Mouse (Mus musculus): ENCODE results near the gene Wdr89.
A peak's percentile ranks its signal among the peaks of the same experiment; 100 is the strongest.

Wdr89 gene

GRCm38 (mm10) chr12:75668221-75668620, 1.1 kb downstream of the Wdr89 start:
- no peak for DNase-seq (ENCODE audit: low read depth)

DNA sequence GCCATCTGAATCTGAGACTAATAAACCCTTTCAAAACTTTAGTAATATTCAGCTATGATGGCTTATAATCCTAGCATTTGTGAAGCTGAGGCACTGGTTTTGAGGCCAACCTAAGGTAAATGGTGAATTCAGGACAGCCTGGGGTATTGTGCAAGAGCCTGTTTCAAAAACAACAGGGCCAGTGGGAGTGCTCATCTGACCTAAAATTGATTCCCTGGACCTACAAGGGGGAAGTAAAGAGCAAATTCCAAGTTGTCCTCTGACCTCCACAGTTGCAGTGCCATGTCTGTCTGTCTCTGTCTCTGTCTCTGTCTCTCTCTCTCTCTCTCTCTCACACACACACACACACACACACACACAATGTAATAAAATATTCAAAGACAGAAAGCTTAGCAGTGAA, 2.4 kb downstream of the Wdr89 start:
- no peak for DNase-seq (ENCODE audit: low read depth)

DNA sequence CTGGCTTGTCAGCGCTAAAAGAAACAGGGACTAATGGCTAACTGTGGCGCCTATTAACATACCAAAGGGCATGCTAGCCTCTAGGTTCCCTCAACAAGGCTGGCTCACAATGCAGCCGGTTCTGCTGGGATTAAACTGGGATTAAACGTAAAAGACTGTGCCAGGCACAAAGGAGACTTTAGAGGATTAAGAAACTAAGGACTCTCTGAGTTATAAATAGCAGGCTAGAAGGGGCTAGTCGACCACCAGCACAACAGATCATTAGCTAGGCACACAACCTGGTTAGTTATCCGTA, 4.9 kb downstream of the Wdr89 start:
- DNase-seq (ENCODE audit: low read depth) = no peak

DNA sequence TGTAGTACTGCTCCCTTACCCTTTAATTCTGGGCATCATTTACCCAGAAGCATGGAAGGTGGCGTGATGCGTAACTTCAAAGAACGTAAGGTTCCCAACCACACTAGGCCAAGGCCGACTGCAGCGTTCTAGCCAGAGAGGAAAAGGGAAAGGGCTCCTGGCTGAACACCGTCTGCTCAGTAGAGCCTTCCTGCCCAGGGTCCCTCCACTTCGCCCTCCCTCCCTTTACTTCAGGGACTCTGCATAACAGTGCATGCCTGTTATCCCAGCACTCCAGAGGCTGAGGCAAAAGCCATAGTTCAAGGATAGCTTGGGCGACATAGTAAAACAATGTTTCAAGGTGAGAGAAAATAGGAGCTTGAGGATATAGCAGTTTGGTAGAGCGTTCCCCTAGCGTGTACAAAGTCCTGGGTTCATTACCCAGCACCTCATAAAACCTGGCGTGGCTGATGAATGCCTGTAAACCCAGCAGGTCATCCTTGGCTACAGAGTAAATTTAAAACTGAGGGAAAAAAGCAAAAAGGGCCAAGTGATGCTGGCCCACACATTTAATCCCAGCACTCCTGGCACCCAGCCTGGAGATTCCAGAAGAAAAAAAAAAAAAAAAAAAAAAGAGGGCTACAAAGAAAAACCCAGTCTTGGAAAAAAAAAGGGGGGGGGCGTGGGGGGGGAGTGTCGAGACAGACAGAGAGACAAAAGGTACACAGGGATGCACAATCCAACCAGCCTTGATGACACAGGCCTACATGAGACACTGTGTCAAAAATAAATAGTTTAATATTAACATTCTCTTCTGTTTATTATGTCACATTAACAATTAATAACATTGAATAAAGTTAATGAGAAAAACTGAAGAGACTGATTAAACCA, 5.5 kb downstream of the Wdr89 start:
- DNase-seq (ENCODE audit: low read depth) = no peak

DNA sequence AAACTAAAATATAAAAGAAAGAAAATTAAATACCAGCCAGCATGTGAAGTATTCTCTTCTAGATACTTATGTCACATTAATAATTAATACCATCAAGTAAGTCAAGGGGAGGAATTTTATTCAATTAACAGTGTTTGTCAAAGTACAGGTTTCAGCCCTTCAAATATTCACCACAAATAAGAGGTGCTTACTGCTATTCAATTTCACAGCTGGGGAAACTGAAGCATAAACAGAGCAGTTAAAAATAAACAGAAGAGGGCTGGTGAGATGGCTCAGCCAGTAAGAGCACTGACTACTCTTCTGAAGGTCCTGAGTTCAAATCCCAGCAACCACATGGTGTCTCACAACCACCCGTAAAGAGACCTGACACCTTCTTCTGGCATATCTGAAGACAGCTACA, 7.0 kb downstream of the Wdr89 start:
- DNase-seq (ENCODE audit: low read depth) = no peak

GRCm38 (mm10) chr12:75658403-75658802, 10.9 kb downstream of the Wdr89 start:
- DNase-seq (ENCODE audit: low read depth) = no peak

DNA sequence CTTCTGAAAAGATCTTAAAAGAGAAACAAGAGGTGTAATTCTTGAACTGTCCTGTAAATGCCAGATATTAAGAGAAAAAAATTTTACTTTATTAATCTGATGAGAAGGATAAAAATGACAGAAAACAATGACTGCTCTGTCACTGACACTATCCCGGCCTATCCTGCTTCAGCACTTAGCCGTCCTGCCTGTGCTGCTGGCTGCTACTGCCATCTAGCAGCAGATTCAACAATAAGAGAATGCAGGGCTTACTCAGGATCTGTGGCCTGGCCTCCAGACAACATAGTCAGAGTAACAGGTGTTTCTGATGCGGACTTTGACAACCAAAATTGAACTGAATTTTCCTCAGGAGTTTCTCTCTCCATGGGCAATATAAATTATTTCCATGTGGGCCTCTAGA, 12.8 kb downstream of the Wdr89 start:
- no peak for DNase-seq (ENCODE audit: low read depth)

GRCm38 (mm10) chr12:75654247-75654801, 15.0 kb downstream of the Wdr89 start:
- DNase-seq (ENCODE audit: low read depth) = no peak

DNA sequence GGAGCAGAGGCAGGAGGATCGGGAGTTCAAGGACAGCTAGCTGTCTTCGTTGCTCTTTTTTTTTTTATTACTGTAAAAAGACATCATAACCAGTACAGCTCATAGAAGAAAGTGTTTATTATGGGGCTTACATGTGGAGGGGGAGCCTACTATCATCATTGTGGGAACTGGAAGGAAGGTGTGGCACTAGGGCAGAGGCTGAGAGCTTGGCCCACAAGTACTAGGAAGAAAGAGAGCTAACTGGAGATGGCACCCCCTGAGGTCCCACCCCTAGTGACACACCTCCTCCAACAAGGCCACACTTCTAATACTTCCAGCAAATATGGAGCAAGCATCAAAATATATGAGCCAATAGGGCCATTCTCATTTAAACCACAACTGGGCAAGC, 19.6 kb downstream of the Wdr89 start:
- no peak for DNase-seq (ENCODE audit: low read depth)

DNA sequence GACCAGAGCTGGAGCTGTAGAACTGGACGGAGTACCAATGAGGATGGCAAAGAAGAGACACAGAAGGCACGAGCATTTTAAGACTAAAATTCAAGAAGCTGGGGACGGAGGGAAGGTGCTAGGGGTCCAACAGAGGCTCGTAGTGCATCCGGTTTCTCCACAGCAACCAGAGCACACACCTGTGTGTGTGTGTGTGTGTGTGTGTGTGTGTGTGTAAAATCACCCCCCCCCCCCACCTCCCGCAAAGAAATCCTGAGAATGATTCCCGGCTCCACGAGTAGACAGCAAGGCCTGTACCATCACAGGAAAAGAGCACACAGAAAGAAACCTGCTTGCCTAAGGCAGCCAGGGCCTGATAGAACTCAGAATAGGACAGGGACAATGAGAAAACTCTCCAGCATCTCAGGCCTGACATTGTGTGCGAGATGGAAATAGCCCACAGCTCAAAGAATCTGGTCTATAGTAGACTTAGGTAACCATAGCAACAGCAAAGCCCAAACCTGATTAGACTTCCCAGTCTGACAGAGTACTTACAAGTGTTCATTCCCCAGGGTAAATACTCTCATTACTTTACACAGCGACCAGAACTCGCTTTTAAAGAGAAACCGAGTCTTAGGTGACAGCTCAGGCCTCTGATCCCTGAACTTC, 20.2 kb downstream of the Wdr89 start:
- DNase-seq (ENCODE audit: low read depth) = no peak

GRCm38 (mm10) chr12:75648281-75648680, 21.1 kb downstream of the Wdr89 start:
- no peak for DNase-seq (ENCODE audit: low read depth)

DNA sequence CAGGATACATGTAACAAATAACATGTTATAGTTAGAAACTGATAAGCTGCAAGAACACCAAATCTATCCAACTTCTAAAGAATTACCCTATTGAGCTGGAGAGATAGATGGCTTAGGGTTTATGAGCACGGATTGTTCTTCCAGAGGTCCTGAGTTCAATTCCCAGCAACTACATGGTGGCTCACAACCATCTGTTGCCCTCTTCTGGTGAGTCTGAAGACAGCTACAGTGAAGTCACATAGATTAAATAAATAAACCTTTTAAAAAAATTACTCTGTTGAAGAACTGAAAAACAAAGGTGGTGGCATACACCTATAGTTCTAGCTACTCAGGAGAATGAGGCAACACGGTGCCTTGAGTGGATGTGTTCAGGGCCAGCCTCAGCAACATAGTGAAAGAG, 21.7 kb downstream of the Wdr89 start:
- DNase-seq (ENCODE audit: low read depth) = no peak

DNA sequence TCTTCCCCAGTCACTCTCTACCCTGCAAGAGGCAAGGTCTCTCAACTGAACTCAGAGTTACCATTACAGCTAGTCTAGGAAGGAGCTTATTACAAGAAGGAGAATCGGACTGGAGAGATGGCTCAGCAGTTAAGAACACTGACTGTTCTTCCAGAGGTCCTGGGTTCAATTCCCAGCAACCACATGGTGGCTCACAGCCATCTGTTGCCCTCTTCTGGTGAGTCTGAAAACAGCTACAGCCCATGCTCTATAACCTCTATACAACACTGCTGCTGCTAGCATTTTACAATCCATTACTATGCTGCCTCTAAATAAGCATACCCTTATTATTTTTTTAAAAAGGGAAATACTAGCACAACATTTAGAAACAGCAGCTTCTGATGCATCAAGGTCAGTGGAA, 23.6 kb downstream of the Wdr89 start:
- DNase-seq (ENCODE audit: low read depth) = no peak

DNA sequence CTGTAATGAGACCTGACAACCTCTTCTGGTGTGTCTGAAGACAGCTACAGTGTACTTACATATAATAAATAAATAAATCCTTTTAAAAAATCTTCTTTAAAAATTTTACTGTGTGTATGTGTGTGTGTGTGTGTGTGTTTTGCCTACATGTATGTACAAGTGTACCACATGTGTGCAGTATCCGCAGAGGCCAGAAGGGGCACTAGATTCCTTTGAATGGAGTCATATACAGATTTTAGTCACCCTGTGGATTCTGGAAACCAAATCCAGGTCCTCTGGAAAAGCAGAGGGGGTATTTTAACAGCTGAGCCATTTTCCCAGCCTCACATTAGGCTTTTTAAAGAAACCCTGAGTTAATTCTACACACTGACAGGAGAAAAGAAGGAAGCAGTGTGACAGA, 27.6 kb downstream of the Wdr89 start:
- peak; percentile 29 for DNase-seq (ENCODE audit: low read depth)

- no peak for DNase-seq (ENCODE audit: low read depth)
These were observed 31.0 kb downstream of the Wdr89 start for GRCm38 (mm10) chr12:75638345-75638744.

- no peak for DNase-seq (ENCODE audit: low read depth)
These were observed 32.2 kb downstream of the Wdr89 start for GRCm38 (mm10) chr12:75637103-75637502.

DNA sequence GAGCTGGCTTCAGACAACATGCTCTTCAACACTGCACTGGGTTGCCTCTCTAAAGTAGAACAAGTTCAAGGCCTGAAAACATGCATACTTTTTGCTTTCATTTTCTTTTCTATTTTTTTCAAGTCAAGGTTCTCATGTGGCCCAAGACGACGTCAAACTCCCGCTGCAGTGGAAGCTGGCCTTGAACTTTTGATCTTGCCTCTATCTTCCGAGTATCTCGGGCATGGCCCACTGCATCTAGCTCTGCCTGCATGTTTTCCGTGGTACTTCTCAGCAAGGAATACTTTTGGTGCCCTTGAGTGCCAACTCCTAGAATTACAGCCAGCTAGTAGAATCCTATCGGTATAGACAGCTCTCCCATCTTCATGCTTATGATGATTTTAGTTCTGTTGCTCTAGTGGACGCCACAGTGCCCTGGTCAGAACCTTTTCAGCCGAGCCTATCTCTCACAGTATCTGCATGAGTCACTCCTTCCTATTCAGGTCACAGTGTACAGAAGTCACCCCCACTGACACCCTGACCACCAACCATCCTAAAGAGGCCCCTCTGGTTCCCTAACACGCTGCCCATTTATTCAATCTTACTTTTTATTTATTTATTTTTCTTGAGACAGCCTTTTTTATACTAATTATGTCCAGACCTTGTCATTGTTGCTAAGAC, 33.4 kb downstream of the Wdr89 start:
- DNase-seq (ENCODE audit: low read depth) = no peak

DNA sequence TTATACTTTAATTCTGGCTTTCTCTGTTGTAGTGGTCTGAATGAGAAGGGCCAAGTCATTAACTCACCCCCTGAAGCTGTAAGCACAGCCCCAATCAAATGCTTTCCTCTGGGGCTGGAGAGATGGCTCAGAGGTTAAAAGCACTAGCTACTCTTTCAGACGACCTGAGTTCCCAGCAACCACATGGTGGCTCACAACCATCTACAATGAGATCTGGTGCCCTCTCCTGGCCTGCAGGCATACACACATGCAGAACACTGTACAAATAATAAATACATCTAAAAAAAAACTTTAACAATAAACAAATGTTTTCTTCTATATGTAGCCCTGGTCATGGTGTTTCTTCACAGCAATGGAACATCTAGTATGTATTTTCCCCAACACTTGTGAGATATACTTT, 39.7 kb downstream of the Wdr89 start:
- no peak for DNase-seq (ENCODE audit: low read depth)

GRCm38 (mm10) chr12:75623292-75623691, 46.0 kb downstream of the Wdr89 start:
- no peak for DNase-seq (ENCODE audit: low read depth)

GRCm38 (mm10) chr12:75622835-75623234, 46.5 kb downstream of the Wdr89 start:
- no peak for DNase-seq (ENCODE audit: low read depth)

- no peak for DNase-seq (ENCODE audit: low read depth)
These were observed 52.5 kb downstream of the Wdr89 start for GRCm38 (mm10) chr12:75616841-75617240.

DNA sequence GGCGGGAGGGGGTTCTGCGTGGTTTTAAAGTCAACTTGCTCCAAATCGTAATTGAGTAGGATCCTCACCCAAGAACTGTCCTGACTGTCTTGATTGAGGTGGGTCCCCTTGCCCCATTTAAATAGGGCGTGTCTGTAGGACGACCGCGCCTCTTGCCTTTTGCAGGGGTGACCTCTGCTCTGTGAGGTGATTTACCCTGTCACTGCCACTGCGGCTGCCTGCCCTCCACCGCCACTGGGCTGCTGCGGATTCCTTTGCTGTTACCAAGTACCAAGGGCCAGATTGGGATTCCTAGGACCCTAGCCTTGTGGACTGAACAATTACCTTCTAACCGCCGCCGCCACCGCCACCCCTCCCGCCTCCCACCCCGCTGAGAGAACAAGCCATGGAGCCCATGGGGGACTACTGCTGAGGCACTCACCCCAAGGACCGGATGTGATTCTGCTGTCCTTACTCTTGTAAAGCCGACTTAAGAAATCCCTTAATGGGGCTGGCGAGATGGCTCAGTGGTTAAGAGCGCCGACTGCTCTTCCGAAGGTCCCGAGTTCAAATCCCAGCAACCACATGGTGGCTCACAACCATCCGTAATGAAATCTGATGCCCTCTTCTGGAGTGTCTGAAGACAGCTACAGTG, 53.1 kb downstream of the Wdr89 start:
- DNase-seq (ENCODE audit: low read depth) = no peak

DNA sequence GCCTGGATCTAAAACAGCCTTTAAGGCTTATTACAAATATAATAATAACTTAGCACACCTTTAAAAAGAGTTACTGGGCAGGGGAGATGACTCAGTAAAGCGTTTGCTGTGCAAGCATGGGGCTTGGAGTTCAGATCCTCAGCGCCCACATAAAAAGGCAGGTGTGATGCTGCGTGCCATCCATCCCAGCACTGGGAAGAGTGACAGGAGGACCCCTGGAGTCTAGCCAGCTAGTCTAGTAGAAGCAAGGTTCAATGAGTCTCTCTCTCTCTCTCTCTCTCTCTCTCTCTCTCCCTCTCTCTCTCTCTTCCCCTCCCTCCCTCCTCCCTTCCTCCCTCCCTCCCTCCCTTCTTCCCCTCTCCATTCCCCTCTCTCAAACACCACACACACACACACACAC, 53.8 kb downstream of the Wdr89 start:
- DNase-seq (ENCODE audit: low read depth) = no peak

All from induced T-regulatory cell, adult 2 months (primary cell).